Mouse (Mus musculus) kidney, postnatal 25 days (tissue): ENCODE results near the gene Fut2.
A peak's percentile ranks its signal among the peaks of the same experiment; 100 is the strongest.

Experiments used
- DNase-seq, 2 experiments: peaks; one replicate each; pipeline ENCODE4 v3.0.0; 2021; ENCODE audit warnings: mixed read lengths in 2 of 2

Fut2 gene

GRCm38 (mm10) chr7:45666161-45666560, at the start of gene Fut2:
TSS of gene Fut2 (minus strand) at chr7:45666394.
- DNase-seq, result no peak

GRCm38 (mm10) chr7:45715090-45715708, 49.0 kb upstream of the Fut2 start, which contains the start of gene Rpl18:
TSS of gene Rpl18 (plus strand) at chr7:45715457.
- peak; percentile 98 to 100 for DNase-seq

GRCm38 (mm10) chr7:45714630-45715089, 48.5 kb upstream of the Fut2 start:
- DNase-seq, result peak; percentile 69 to 86

GRCm38 (mm10) chr7:45713881-45714520, 47.8 kb upstream of the Fut2 start:
- no peak for DNase-seq

- peak; percentile 35 to 73 for DNase-seq
These were observed 47.2 kb upstream of the Fut2 start for GRCm38 (mm10) chr7:45713396-45713795.

- DNase-seq, result peak; percentile 89 to 95
These were observed 46.0 kb upstream of the Fut2 start for GRCm38 (mm10) chr7:45712022-45712757.

- DNase-seq, result peak in 1 of 2 experiments; percentile 63
These were observed 45.3 kb upstream of the Fut2 start for GRCm38 (mm10) chr7:45711316-45712021.

GRCm38 (mm10) chr7:45710477-45711191, 44.4 kb upstream of the Fut2 start:
- DNase-seq, result peak in 1 of 2 experiments; percentile 73

GRCm38 (mm10) chr7:45709677-45710355, 43.6 kb upstream of the Fut2 start:
- DNase-seq, result peak in 1 of 2 experiments; percentile 64

GRCm38 (mm10) chr7:45709036-45709435, 42.8 kb upstream of the Fut2 start:
- DNase-seq, result no peak

GRCm38 (mm10) chr7:45708221-45708761, 42.1 kb upstream of the Fut2 start:
- peak; percentile 77 to 93 for DNase-seq

GRCm38 (mm10) chr7:45707375-45707967, 41.3 kb upstream of the Fut2 start:
- peak; percentile 99 for DNase-seq

- DNase-seq, result peak; percentile 86 to 96
These were observed 40.6 kb upstream of the Fut2 start for GRCm38 (mm10) chr7:45706721-45707241.

GRCm38 (mm10) chr7:45705873-45706281, 39.7 kb upstream of the Fut2 start:
- DNase-seq, result peak; percentile 85 to 98

GRCm38 (mm10) chr7:45705443-45705864, 39.3 kb upstream of the Fut2 start:
- DNase-seq, result no peak

GRCm38 (mm10) chr7:45704730-45705442, 38.7 kb upstream of the Fut2 start, which contains the start of gene Dbp:
TSS of gene Dbp (plus strand) at chr7:45705088.
- peak; percentile 99 to 100 for DNase-seq

GRCm38 (mm10) chr7:45704046-45704559, 37.9 kb upstream of the Fut2 start:
- DNase-seq, result peak; percentile 66 to 86

- peak in 1 of 2 experiments; percentile 68 for DNase-seq
These were observed 37.4 kb upstream of the Fut2 start for GRCm38 (mm10) chr7:45703521-45704033.
